Mouse (Mus musculus): ENCODE measurements around the gene Tex9. TPM values are rescaled to one million over a fixed set of nuclear protein-coding genes. Genes with fewer than 3 reads are reported as not detected.
"Not testable (repeated sequence)": the region's sequence is repeated elsewhere in the genome, so short reads cannot be mapped to it uniquely, and the experiment has no call there.

Gene Tex9
- polyA plus RNA-seq, 1 experiment from 2014 or later: 32.6 TPM

- H3K9ac ChIP-seq; H3K27me3 ChIP-seq (replicated peaks); H3K36me3 ChIP-seq (replicated peaks); H3K9me3 ChIP-seq; H3K4me3 ChIP-seq; ATAC-seq (replicated peaks); H3K27ac ChIP-seq; H3K4me2 ChIP-seq; H3K4me1 ChIP-seq: not testable (repeated sequence)
- 76% methylated on average over 4 of the region's 4 CpGs for WGBS
Observed at GRCm38 (mm10) chr9:72401769-72402168, 90.2 kb downstream of the Tex9 start.

Small RNA genes lying within 50 kb of the gene (microRNA-seq; reads per million reads assigned to microRNA genes)
- not detected for gene Gm28010

Other genes starting within 250 kb of the Tex9 start
- gene Zfp280d, start 217.4 kb downstream of the Tex9 start, polyA plus RNA-seq (2015; fragmentation: Nextera tagmentation; extraction: Ambion mirVana): 37.0 and 41.3 TPM in 2 replicates
- 6.5 and 7.4 TPM in 2 replicates for gene Mns1, start 54.2 kb downstream of the Tex9 start, polyA plus RNA-seq (2015; fragmentation: Nextera tagmentation; extraction: Ambion mirVana)
- 17.0 and 17.9 TPM in 2 replicates for gene Rfx7, start 40.0 kb upstream of the Tex9 start, polyA plus RNA-seq (2015; fragmentation: Nextera tagmentation; extraction: Ambion mirVana)
- gene Nedd4, start 170.1 kb upstream of the Tex9 start, polyA plus RNA-seq (2015; fragmentation: Nextera tagmentation; extraction: Ambion mirVana): 436 and 451 TPM in 2 replicates

Data from midbrain, embryonic 15.5 days (tissue).